1 mouse cellular context compared by ENCODE assay signal in the genomic region with DNA sequence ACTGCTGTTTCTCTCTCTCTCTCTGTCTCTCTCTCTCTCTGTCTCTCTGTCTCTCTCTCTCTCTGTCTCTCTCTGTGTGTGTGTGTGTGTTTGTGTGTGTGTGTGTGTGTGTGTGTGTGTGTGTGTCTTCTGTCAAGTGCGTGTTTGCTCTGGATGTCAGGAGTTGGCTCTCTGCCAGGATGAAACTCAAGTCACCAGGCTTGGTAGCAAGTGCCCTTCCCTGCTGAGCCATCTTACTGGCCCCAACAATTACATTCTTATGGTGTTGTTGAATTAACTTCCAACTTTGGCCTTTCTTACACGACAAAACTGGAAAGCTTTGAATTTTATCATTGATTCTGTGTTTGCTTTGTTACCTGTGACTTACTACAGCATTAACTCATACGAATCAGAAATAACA.
TF ChIP-seq lines count a peak whose summit lies in the region.

No protein-coding gene starts in this region.

TF ChIP-seq in CH12.LX, 34 proteins besides CTCF, POLR2A, EP300 and RAD21:
- TF ChIP-seq E2F4 (IDR thresholded peaks at IDR 0.05; ENCODE audit: insufficient replicate concordance, low read depth, low read length) (no peak), MYC (IDR thresholded peaks at IDR 0.05; ENCODE audit: low read depth, low read length) (peak; percentile 13; the same call in 1 of the 2 replicates), ZMIZ1 (IDR thresholded peaks at IDR 0.05; ENCODE audit: low read depth, low read length) (0 out of 2 replicates have a peak, but pooled peaks have one; percentile 27)
